Mouse (Mus musculus) forebrain, embryonic 16.5 days (tissue): ENCODE measurements around the gene Gsap. TPM values are rescaled to one million over a fixed set of nuclear protein-coding genes. Genes with fewer than 3 reads are reported as not detected.

Source experiments
- ATAC-seq: fragments of 200-750 bp; cut with Nextera tagmentation; 2 replicates; pipeline ENCODE4 v1.8.0; 2017; ENCODE audit warnings: mild to moderate bottlenecking, moderate library complexity
- H3K27ac ChIP-seq: fragments of 300-500 bp; sonication (generic); 2 replicates; pipeline ENCODE4 v1.5.1; 2014; ENCODE audit warnings: low read length, control low read depth
- H3K27me3 ChIP-seq: fragments of 300-500 bp; sonication (generic); replicated peaks from 2 replicates; pipeline ENCODE4 v1.6.1; 2014; ENCODE audit warnings: low read length; ENCODE audit not compliant: control insufficient read depth, insufficient read depth
- H3K36me3 ChIP-seq: fragments of 300-500 bp; sonication (generic); 2 replicates; pipeline ENCODE4 v1.6.1; 2014; ENCODE audit not compliant: control insufficient read depth, insufficient read depth
- H3K4me1 ChIP-seq: fragments of 300-500 bp; sonication (generic); replicated peaks from 2 replicates; pipeline ENCODE4 v1.6.1; 2014; ENCODE audit warnings: low read length; ENCODE audit not compliant: control insufficient read depth, insufficient read depth
- H3K4me2 ChIP-seq: fragments of 300-500 bp; sonication (generic); 2 replicates; pipeline ENCODE4 v1.6.1; 2014; ENCODE audit warnings: mild to moderate bottlenecking, low read length, control low read depth
- H3K4me3 ChIP-seq: fragments of 300-500 bp; sonication (generic); replicated peaks from 2 replicates; pipeline ENCODE4 v1.5.1; 2014; ENCODE audit warnings: mild to moderate bottlenecking, low read length, control low read depth
- H3K9ac ChIP-seq: fragments of 300-500 bp; sonication (generic); replicated peaks from 2 replicates; pipeline ENCODE4 v1.6.1; 2014; ENCODE audit warnings: low read depth, low read length, control low read depth
- H3K9me3 ChIP-seq: fragments of 300-500 bp; sonication (generic); 2 replicates; pipeline ENCODE4 v1.6.1; 2016; ENCODE audit warnings: low read length; ENCODE audit not compliant: control insufficient read depth
- WGBS: fragments of 180-500 bp; shearing (Covaris S2); extraction: QIAGEN DNeasy Blood & Tissue Kit; methylation state at CpG from one replicate; pipeline ENCODE4 v1.1.7; 2014; 5-methylcytosine and 5-hydroxymethylcytosine counted together
- polyA plus RNA-seq: library from polyadenylated mRNA; unstranded; fragments of >200 nt; fragmentation: Nextera tagmentation; extraction: Ambion mirVana; gene quantifications from 2 replicates; pipeline ENCODE4 v1.2.1, GENCODE M21; 2015

Gene Gsap
- polyA plus RNA-seq, 1 experiment from 2014 or later, result 11.9 TPM

DNA sequence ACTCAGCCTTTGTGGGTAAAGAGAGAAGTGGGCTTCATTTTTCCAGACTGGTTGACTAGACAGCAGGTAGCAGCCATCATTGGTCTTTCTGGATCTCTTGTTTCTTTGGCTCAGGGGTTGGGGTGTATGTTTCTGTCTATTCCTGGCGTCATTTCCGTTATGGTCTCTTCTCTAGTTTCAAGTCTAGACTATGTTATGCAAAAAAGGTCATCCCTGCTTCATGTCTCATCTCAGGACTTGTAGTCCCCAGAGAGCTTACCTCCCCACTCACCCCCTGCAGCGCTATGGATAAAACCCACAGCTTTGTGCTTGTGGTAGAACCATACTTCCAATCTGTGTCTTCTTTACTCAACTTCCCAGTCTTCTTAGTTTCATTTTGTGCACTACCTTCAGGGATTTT lies 18.1 kb downstream of the Gsap start:
- 96% methylated on average over 3 of the region's 3 CpGs for WGBS

DNA sequence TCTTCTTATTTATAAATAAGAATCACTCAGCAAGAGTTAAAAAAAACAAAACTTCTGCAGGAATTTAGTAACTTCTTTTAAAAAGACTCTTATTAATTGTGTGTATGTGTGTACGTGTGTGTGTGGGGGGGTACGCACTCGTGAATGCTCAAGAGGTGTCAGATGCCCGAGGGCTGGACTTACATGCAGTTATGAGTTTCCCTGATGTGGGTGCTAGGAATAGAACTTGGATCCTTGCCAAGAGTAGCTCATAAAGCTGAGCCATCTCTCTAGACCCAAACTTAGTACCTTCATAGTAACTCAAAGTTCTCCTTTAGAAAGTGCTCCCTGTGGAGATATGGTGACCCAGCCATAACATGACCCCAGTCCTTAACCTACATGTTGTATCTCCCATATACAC lies 20.0 kb downstream of the Gsap start:
- no peak overlapping the region for H3K9ac ChIP-seq
- no peak for ATAC-seq
- H3K9me3 ChIP-seq, result no peaks in the 10 kb centered on the region
- H3K27me3 ChIP-seq, result no peaks in the 10 kb centered on the region
- no peaks in the 10 kb centered on the region for H3K4me1 ChIP-seq
- no peak overlapping the region for H3K27ac ChIP-seq
- H3K4me2 ChIP-seq, result no peak overlapping the region
- no peak overlapping the region for H3K4me3 ChIP-seq
- WGBS, result 95% methylated on average over 4 of the region's 4 CpGs
- no peaks in the 10 kb centered on the region for H3K36me3 ChIP-seq

More for the DNA sequence above, 18.1 kb downstream of the Gsap start:
- H3K36me3 ChIP-seq, result no peaks in the 10 kb centered on the region
- no peaks in the 10 kb centered on the region for H3K4me1 ChIP-seq
- no peak overlapping the region for H3K27ac ChIP-seq
- ATAC-seq, result no peak
- H3K9ac ChIP-seq, result no peak overlapping the region
- no peak overlapping the region for H3K4me2 ChIP-seq
- no peaks in the 10 kb centered on the region for H3K27me3 ChIP-seq
- H3K4me3 ChIP-seq, result no peak overlapping the region
- H3K9me3 ChIP-seq, result no peaks in the 10 kb centered on the region

DNA sequence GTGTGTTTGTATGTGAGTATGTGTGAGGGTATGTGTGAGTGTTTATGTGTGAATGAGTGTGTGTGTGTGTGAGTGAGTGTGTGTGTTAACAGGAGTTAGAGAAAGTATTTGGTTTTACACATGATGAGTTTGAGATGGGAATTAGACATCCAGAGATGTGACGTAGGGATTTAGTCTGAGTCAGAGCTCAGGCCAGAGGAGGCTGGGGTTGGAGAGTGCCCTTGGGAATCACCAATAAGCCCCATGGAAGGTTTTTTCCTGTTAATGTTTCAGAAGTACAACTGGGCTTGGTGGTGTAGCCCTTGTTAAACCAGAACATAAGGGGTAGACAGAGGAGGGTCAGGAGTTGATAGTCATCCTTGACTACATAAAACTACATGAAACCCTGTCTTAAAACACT lies 25.4 kb downstream of the Gsap start:
- Histone ChIP-seq H3K27ac (no peak overlapping the region), H3K36me3 (no peaks in the 10 kb centered on the region), H3K27me3 (no peaks in the 10 kb centered on the region), H3K4me2 (no peak overlapping the region), H3K4me1 (no peaks in the 10 kb centered on the region), H3K9ac (no peak overlapping the region), H3K4me3 (no peak overlapping the region), H3K9me3 (no peaks in the 10 kb centered on the region)
- ATAC-seq, result no peak
- 82% methylated on average over 1 of the region's 1 CpGs for WGBS

DNA sequence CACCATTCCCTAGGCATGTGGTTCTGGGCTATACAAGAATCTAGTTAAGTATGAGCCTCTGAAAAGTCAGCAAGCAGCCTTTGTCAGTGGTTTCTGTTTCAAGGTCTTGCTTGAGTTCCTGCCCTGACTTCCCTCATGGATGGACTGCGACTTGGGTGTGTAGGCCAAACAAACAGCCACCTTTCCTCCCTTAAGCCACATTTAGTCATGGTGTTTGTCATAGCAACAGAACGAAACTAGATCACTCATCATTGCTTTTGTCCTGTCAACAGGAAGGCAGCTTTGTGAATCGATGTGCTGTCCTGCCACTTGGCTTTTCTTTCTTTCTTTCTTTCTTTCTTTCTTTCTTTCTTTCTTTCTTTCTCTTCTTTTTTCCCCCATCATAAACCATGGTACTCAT lies 26.9 kb downstream of the Gsap start:
- H3K9ac ChIP-seq, result no peak overlapping the region
- no peak overlapping the region for H3K4me3 ChIP-seq

DNA sequence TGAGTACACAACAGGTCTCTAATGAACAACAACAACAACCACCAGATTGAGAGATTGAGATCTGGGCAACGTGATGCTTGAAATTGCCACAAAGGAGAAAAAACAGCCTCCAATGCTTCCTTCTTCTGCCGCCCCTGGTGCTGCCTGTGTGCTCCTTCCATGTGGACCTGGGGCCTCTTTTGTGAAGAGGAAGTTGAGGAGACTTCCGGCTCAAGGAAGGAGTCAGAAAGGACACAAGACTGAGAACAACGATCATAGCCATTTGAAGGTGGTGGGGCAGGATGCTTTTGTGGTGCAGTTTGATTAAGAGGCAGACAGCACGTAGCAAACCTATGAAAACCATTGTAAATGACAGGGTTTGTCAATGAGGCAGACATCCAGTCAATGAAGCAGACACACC lies 27.7 kb downstream of the Gsap start:
- no peaks in the 10 kb centered on the region for H3K36me3 ChIP-seq
- 87% methylated on average over 5 of the region's 5 CpGs for WGBS

More for the DNA sequence above, 26.9 kb downstream of the Gsap start:
- ATAC-seq, result no peak
- Histone ChIP-seq H3K4me1 (no peaks in the 10 kb centered on the region), H3K27ac (no peak overlapping the region), H3K4me2 (no peak overlapping the region), H3K36me3 (no peaks in the 10 kb centered on the region), H3K9me3 (no peaks in the 10 kb centered on the region), H3K27me3 (no peaks in the 10 kb centered on the region)
- 95% methylated on average over 3 of the region's 3 CpGs for WGBS

DNA sequence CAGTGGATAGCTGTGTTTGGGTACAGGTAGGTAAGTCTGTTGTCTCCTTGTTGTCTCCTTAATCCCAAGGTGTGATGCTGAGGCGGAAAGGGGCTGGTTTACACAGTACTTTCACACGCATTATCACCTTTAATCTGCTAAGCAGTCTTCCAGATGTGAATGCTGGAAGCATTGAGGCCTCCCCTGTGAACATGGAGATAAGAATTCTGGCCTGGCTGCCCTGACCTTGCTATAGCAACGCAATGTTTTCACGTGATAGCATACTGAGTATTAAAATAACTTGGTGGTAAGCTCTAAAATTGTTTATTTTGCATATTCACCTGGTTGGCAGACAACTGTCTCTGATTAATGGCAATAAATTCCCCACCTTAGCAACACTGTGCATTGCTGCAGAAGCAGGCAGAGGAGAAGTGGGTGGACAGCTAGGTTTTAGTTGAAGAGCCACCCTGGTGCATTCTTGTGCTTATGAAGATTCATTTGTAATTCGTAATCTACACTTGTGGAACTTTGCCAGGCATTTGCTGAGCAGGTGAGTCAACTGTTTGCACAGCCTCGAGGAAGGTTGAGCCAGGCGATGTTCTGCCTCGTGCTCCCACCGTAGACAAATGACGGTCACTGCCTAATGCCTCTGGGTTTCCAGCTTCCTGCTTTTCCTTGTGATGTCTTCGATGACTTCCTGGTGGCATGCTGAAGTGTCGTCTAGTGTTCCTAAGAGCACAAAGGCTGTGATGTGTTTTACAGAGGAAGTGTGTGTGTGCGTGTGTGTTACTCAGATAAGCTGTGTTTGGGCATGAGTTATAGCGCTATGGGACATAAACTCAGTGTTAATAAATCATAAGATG lies 31.6 kb downstream of the Gsap start:
- no peaks in the 10 kb centered on the region for H3K36me3 ChIP-seq
- H3K4me1 ChIP-seq, result no peaks in the 10 kb centered on the region
- no peak for ATAC-seq
- WGBS, result 90% methylated on average over 14 of the region's 14 CpGs
- no peak overlapping the region for H3K4me2 ChIP-seq
- no peaks in the 10 kb centered on the region for H3K27me3 ChIP-seq
- H3K9me3 ChIP-seq, result no peaks in the 10 kb centered on the region
- no peak overlapping the region for H3K9ac ChIP-seq
- H3K27ac ChIP-seq, result no peak overlapping the region
- H3K4me3 ChIP-seq, result no peak overlapping the region

More for the DNA sequence above, 27.7 kb downstream of the Gsap start:
- Histone ChIP-seq H3K4me3 (no peak overlapping the region), H3K27ac (no peak overlapping the region), H3K27me3 (no peaks in the 10 kb centered on the region), H3K9ac (no peak overlapping the region), H3K4me2 (no peak overlapping the region), H3K4me1 (no peaks in the 10 kb centered on the region), H3K9me3 (no peaks in the 10 kb centered on the region)
- no peak for ATAC-seq

DNA sequence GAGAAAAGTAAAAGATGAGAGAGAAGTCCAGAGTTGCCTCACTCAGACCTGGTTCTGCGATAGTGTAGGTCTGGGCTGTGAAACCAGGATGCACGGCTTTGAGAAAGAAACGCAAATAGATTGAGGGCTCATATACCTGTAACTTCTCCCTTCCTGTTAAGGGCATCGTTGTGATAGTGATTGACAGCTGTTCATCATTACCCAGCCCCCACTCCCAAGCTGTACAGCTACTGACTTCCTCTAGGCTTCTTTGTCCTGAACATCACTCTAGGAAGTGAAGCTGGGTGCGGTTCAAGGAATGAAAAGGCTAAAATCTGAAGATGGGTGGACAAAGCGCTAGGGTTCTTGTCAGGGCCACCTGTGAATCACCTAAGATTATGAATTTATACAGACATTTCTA lies 46.8 kb downstream of the Gsap start:
- no peak for ATAC-seq
- Histone ChIP-seq H3K27me3 (no peaks in the 10 kb centered on the region), H3K9ac (no peak overlapping the region), H3K9me3 (no peaks in the 10 kb centered on the region), H3K4me3 (no peak overlapping the region), H3K4me2 (no peak overlapping the region), H3K27ac (no peak overlapping the region), H3K36me3 (no peaks in the 10 kb centered on the region), H3K4me1 (no peaks in the 10 kb centered on the region)
- WGBS, result 93% methylated on average over 6 of the region's 6 CpGs

DNA sequence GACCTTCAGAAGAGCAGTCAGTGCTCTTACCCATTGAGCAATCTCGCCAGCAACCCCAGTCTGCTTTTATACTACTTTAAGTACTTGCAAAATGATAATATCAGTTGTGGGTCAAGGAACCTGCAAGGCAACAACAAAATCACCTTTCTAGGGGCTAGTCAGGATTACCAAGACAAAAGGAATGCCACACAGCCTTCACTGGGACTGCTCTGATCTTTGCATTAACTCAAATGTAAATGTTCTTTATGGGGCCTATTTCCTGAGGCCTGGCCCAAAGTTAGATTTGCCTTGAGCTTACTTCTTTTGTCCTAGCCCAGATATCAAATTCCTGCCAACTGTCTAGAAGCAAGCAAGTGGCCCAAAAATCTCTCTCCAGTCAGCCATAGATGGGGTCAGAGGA lies 58.5 kb downstream of the Gsap start:
- Histone ChIP-seq H3K9ac (no peak overlapping the region), H3K9me3 (no peaks in the 10 kb centered on the region), H3K4me1 (no peaks in the 10 kb centered on the region), H3K27me3 (no peaks in the 10 kb centered on the region), H3K27ac (no peak overlapping the region), H3K4me2 (no peak overlapping the region), H3K4me3 (no peak overlapping the region), H3K36me3 (no peaks in the 10 kb centered on the region)
- 82% methylated on average over 1 of the region's 1 CpGs for WGBS
- no peak for ATAC-seq

DNA sequence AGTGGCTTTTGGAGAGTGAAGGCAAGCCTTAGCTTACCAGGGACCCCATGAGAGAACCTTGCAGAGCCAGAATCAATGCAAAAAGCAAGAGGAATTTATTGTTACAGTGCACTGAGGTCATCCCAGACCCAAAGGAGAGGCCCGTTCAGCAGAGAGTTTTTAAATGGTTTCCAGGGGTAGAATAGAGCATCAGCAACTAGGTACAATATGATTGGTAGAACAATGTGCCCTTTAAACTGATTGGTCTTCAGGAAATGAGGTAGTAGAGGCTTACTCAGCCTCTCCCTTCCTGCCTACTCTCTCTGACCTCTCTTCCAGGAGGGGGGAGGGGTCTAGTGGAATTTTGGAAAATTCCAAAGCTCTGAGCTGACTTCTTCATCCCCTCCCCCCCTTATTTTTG lies 59.2 kb downstream of the Gsap start:
- H3K9me3 ChIP-seq, result no peaks in the 10 kb centered on the region
- no peak overlapping the region for H3K4me3 ChIP-seq
- H3K4me2 ChIP-seq, result no peak overlapping the region
- H3K4me1 ChIP-seq, result no peaks in the 10 kb centered on the region
- no peak overlapping the region for H3K27ac ChIP-seq
- ATAC-seq, result no peak
- H3K36me3 ChIP-seq, result no peaks in the 10 kb centered on the region
- WGBS, result 86% methylated on average over 1 of the region's 1 CpGs
- H3K9ac ChIP-seq, result no peak overlapping the region
- H3K27me3 ChIP-seq, result no peaks in the 10 kb centered on the region

DNA sequence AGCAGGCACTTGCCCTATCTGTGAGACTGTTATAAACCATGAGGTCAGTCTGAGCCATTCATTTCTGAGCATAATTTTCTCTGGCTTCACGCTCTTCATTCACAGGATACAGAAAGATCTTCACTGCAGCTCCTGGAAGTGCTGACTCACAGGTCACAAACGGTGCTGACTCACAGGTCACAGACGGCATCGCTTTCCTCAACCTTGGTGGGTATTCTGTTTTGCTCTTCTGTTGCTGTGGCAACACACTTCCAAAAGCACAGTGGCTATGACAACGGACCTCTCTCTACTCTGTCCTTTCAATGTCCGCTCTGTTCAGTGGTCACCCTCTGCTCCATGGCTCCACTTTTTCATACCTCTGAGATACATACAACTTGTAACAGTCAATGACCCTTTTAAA lies 60.7 kb downstream of the Gsap start:
- Histone ChIP-seq H3K27me3 (no peaks in the 10 kb centered on the region), H3K9me3 (no peaks in the 10 kb centered on the region), H3K9ac (no peak overlapping the region), H3K4me2 (no peak overlapping the region), H3K4me1 (no peaks in the 10 kb centered on the region), H3K4me3 (no peak overlapping the region), H3K36me3 (no peaks in the 10 kb centered on the region), H3K27ac (no peak overlapping the region)
- WGBS, result 76% methylated on average over 6 of the region's 6 CpGs
- no peak for ATAC-seq
